Mouse (Mus musculus) erythroid progenitor cell, adult 5-6 weeks (primary cell): Measurements from ENCODE around the gene Gpr63. TPM values are rescaled to one million over a fixed set of nuclear protein-coding genes. Genes with fewer than 3 reads are reported as not detected.
"Not testable (repeated sequence)": the region's sequence is repeated elsewhere in the genome, so short reads cannot be mapped to it uniquely, and the experiment has no call there.

Experiments used
- ATAC-seq: replicated peaks from 2 replicates; pipeline ENCODE4 v1.8.0; 2016; ENCODE audit warnings: moderate number of reproducible peaks, mild to moderate bottlenecking, moderate TSS enrichment, inconsistent platforms; ENCODE audit not compliant: poor library complexity, low FRiP score, severe bottlenecking
- total RNA-seq, 2 experiments: library from RNA; stranded (forward) in 1 of 2; stranded (reverse) in 1 of 2; fragments of 150-400 nt in 1 of 2; fragments of 186-747, 209-891 nt in 1 of 2; gene quantifications; 2 replicates each; pipeline versions ENCODE4 v1.2.3 to v1.2.4; 2015 to 2017; ENCODE audit warnings: low replicate concordance in 2 of 2

Gpr63 gene
- total RNA-seq, 2 experiments from 2014 or later, result not detected

GRCm38 (mm10) chr4:25037260-25037659 is 71.1 kb downstream of the Gpr63 start:
- ATAC-seq, result no peak

DNA sequence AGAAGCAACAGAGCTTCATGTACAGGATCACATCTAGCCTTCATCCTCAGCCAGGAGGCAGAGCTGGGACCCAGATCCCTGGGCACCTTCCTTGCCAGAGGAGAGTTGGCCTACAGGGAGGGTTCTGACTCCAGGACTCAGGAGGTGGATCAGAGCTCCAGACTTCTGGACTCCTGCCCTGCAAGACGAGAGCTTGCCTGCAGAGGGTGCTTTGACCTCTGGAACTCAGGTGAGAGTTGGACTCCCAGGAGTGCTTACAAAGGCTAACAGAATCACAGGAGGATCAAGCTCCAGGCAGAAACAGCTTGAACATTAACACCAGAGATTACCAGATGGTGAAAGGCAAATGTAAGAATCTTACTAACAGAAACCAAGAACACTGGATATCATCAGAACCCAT is 89.3 kb downstream of the Gpr63 start:
- ATAC-seq, result not testable (repeated sequence)

Other genes with a start within 250 kb of the Gpr63 start
- gene Klhl32, start 115.3 kb upstream of the Gpr63 start, total RNA-seq (2015; ENCODE audit: low replicate concordance), result not detected in 2 replicates
- gene Klhl32, start 115.3 kb upstream of the Gpr63 start, total RNA-seq (2017; ENCODE audit: low replicate concordance), result not detected in 2 replicates
- gene Ndufaf4, start 68.3 kb upstream of the Gpr63 start, total RNA-seq (2015; ENCODE audit: low replicate concordance), result 6.7 and 8.3 TPM in 2 replicates
- 1.4 and 4.4 TPM in 2 replicates for gene Ndufaf4, start 68.3 kb upstream of the Gpr63 start, total RNA-seq (2017; ENCODE audit: low replicate concordance)